Mouse (Mus musculus) intestine, postnatal 0 days (tissue): Measurements from ENCODE around the gene Olfr403. TPM values are rescaled to one million over a fixed set of nuclear protein-coding genes. Genes with fewer than 3 reads are reported as not detected.

Source experiments
- ATAC-seq: fragments of 200-750 bp; cut with Nextera tagmentation; 2 replicates; pipeline ENCODE4 v1.8.0; 2017; ENCODE audit warnings: mild to moderate bottlenecking, moderate TSS enrichment, moderate library complexity
- H3K27ac ChIP-seq: fragments of 300-500 bp; sonication (generic); 2 replicates; pipeline ENCODE4 v1.5.1; 2014; ENCODE audit warnings: mild to moderate bottlenecking, low read depth, low read length, moderate library complexity
- H3K27me3 ChIP-seq: fragments of 300-500 bp; sonication (generic); replicated peaks from 2 replicates; pipeline ENCODE4 v1.6.1; 2014; ENCODE audit warnings: low read length, mixed read lengths; ENCODE audit not compliant: control insufficient read depth, insufficient read depth
- H3K36me3 ChIP-seq: fragments of 300-500 bp; sonication (generic); 2 replicates; pipeline ENCODE4 v1.6.1; 2014; ENCODE audit warnings: mild to moderate bottlenecking, moderate library complexity; ENCODE audit not compliant: control insufficient read depth, insufficient read depth
- H3K4me1 ChIP-seq: fragments of 300-500 bp; sonication (generic); replicated peaks from 2 replicates; pipeline ENCODE4 v1.6.1; 2014; ENCODE audit warnings: antibody characterized with exemption, low read length, mixed read lengths; ENCODE audit not compliant: control insufficient read depth, insufficient read depth
- H3K4me2 ChIP-seq: fragments of 300-500 bp; sonication (generic); replicated peaks from 2 replicates; pipeline ENCODE4 v1.6.1; 2014; ENCODE audit warnings: low read depth, mild to moderate bottlenecking, moderate library complexity
- H3K4me3 ChIP-seq: fragments of 300-500 bp; sonication (generic); 2 replicates; pipeline ENCODE4 v1.5.1; 2014; ENCODE audit warnings: low read depth, low read length
- H3K9ac ChIP-seq: fragments of 300-500 bp; sonication (generic); 2 replicates; pipeline ENCODE4 v1.6.1; 2014; ENCODE audit warnings: mild to moderate bottlenecking, low read depth, low read length
- H3K9me3 ChIP-seq: fragments of 300-500 bp; sonication (generic); 2 replicates; pipeline ENCODE4 v1.6.1; 2016; ENCODE audit warnings: mixed run types; ENCODE audit not compliant: control insufficient read depth
- CTCF ChIP-seq: sonication (generic); IDR thresholded peaks from 2 replicates; pipeline ENCODE4 v1.5.1; 2016; ENCODE audit warnings: low read depth, mild to moderate bottlenecking, control low read depth, antibody characterized with exemption, moderate library complexity
- WGBS: fragments of 180-500 bp; shearing (Covaris S2); extraction: QIAGEN DNeasy Blood & Tissue Kit; methylation state at CpG from one replicate; pipeline ENCODE4 v1.1.7; 2014; 5-methylcytosine and 5-hydroxymethylcytosine counted together
- polyA plus RNA-seq: library from polyadenylated mRNA; unstranded; fragments of >200 nt; fragmentation: Nextera tagmentation; extraction: Ambion mirVana; gene quantifications from 2 replicates; pipeline ENCODE4 v1.2.1, GENCODE M21; 2015

Gene Olfr403
- polyA plus RNA-seq, 1 experiment from 2014 or later: not detected

GRCm38 (mm10) chr11:74211279-74211678 is 25.2 kb downstream of the Olfr403 start, which contains the start of gene Olfr43:
Olfr43 (minus strand) TSS chr11:74211379.
- 66% methylated on average over 1 of the region's 1 CpGs for WGBS

GRCm38 (mm10) chr11:74241201-74241600 is 55.2 kb downstream of the Olfr403 start:
- 92% methylated on average over 3 of the region's 3 CpGs for WGBS
- H3K27me3 ChIP-seq: no peaks in the 10 kb centered on the region
- H3K4me3 ChIP-seq: no peak overlapping the region
- ATAC-seq: no peak
- H3K9ac ChIP-seq: no peak overlapping the region
- H3K4me1 ChIP-seq: no peaks in the 10 kb centered on the region
- TF ChIP-seq CTCF: no peak
- H3K27ac ChIP-seq: no peak overlapping the region
- H3K4me2 ChIP-seq: no peak overlapping the region
- no peaks in the 10 kb centered on the region for H3K9me3 ChIP-seq
- no peaks in the 10 kb centered on the region for H3K36me3 ChIP-seq

More at GRCm38 (mm10) chr11:74211279-74211678, 25.2 kb downstream of the Olfr403 start, which contains the start of gene Olfr43:
- no peak for TF ChIP-seq CTCF
- no peak within 1 kb of the TSS for H3K4me2 ChIP-seq
- no peak for ATAC-seq
- H3K4me3 ChIP-seq: no peak within 1 kb of the TSS
- H3K4me1 ChIP-seq: no peaks in the 10 kb centered on the region
- H3K9me3 ChIP-seq: no peaks in the 10 kb centered on the region
- H3K9ac ChIP-seq: no peak within 1 kb of the TSS
- no peak within 1 kb of the TSS for H3K27ac ChIP-seq
- H3K36me3 ChIP-seq: no peaks in the 10 kb centered on the region
- no peaks in the 10 kb centered on the region for H3K27me3 ChIP-seq

Other genes with a start within 250 kb of the Olfr403 start
- gene Olfr23, start 249.6 kb upstream of the Olfr403 start, polyA plus RNA-seq: not detected in 2 replicates
- not detected in 2 replicates for gene Olfr397, start 225.4 kb upstream of the Olfr403 start, polyA plus RNA-seq
- gene Olfr398, start 195.8 kb upstream of the Olfr403 start, polyA plus RNA-seq: not detected in 2 replicates
- gene Olfr139, start 129.7 kb upstream of the Olfr403 start, polyA plus RNA-seq: not detected in 2 replicates
- gene Olfr399, start 129.6 kb upstream of the Olfr403 start, polyA plus RNA-seq: not detected in 2 replicates
- not detected in 2 replicates for gene Zfp616, start 116.3 kb upstream of the Olfr403 start, polyA plus RNA-seq
- not detected in 2 replicates for gene Olfr401, start 72.5 kb upstream of the Olfr403 start, polyA plus RNA-seq
- not detected in 2 replicates for gene Olfr402, start 32.7 kb upstream of the Olfr403 start, polyA plus RNA-seq
- not detected in 2 replicates for gene Olfr43, start 25.1 kb downstream of the Olfr403 start, polyA plus RNA-seq
- not detected in 2 replicates for gene Olfr406, start 73.6 kb downstream of the Olfr403 start, polyA plus RNA-seq
- not detected in 2 replicates for gene Olfr59, start 97.5 kb downstream of the Olfr403 start, polyA plus RNA-seq
- gene Olfr410, start 151.8 kb downstream of the Olfr403 start, polyA plus RNA-seq: not detected in 2 replicates
- gene Olfr411, start 166.4 kb downstream of the Olfr403 start, polyA plus RNA-seq: not detected in 2 replicates
- gene Olfr412, start 175.8 kb downstream of the Olfr403 start, polyA plus RNA-seq: not detected in 2 replicates